Mouse (Mus musculus) lung, embryonic 14.5 days (tissue): ENCODE data around the gene Wscd2. TPM values are rescaled to one million over a fixed set of nuclear protein-coding genes. Genes with fewer than 3 reads are reported as not detected.

Experiments
- ATAC-seq: fragments of 200-750 bp; cut with Nextera tagmentation; 2 replicates; pipeline ENCODE4 v1.8.0; 2017; ENCODE audit warnings: mild to moderate bottlenecking, moderate TSS enrichment, moderate library complexity; ENCODE audit not compliant: insufficient read depth
- DNase-seq: peaks from one replicate; pipeline ENCODE4 v3.0.0-alpha.2; 2015
- H3K27ac ChIP-seq: fragments of 300-500 bp; sonication (generic); 2 replicates; pipeline ENCODE4 v1.5.1; 2014; ENCODE audit warnings: low read depth, mild to moderate bottlenecking, moderate library complexity
- H3K27me3 ChIP-seq: fragments of 300-500 bp; sonication (generic); 2 replicates; pipeline ENCODE4 v1.6.1; 2014; ENCODE audit warnings: low read length, control low read depth; ENCODE audit not compliant: insufficient read depth
- H3K36me3 ChIP-seq: fragments of 300-500 bp; sonication (generic); 2 replicates; pipeline ENCODE4 v1.6.1; 2014; ENCODE audit warnings: control low read depth; ENCODE audit not compliant: insufficient read depth
- H3K4me1 ChIP-seq: fragments of 300-500 bp; sonication (generic); 2 replicates; pipeline ENCODE4 v1.6.1; 2014; ENCODE audit warnings: antibody characterized with exemption, control low read depth; ENCODE audit not compliant: insufficient read depth
- H3K4me2 ChIP-seq: fragments of 300-500 bp; sonication (generic); 2 replicates; pipeline ENCODE4 v1.6.1; 2014; ENCODE audit warnings: mild to moderate bottlenecking
- H3K4me3 ChIP-seq: fragments of 300-500 bp; sonication (generic); 2 replicates; pipeline ENCODE4 v1.5.1; 2014; ENCODE audit warnings: low read depth, low read length
- H3K9ac ChIP-seq: fragments of 300-500 bp; sonication (generic); 2 replicates; pipeline ENCODE4 v1.6.1; 2014
- H3K9me3 ChIP-seq: fragments of 300-500 bp; sonication (generic); 2 replicates; pipeline ENCODE4 v1.6.1; 2016; ENCODE audit warnings: low read depth, low read length, control low read depth
- CTCF ChIP-seq: IDR thresholded peaks from 2 replicates; pipeline ENCODE4 v1.5.1; 2016; ENCODE audit warnings: antibody characterized with exemption, low read depth
- WGBS: fragments of 180-500 bp; shearing (Covaris S2); extraction: QIAGEN DNeasy Blood & Tissue Kit; methylation state at CpG from one replicate; pipeline ENCODE4 v1.1.7; 2014; 5-methylcytosine and 5-hydroxymethylcytosine counted together
- polyA plus RNA-seq: library from polyadenylated mRNA; unstranded; fragments of >200 nt; fragmentation: Nextera tagmentation; extraction: Ambion mirVana; gene quantifications from 2 replicates; pipeline ENCODE4 v1.2.1, GENCODE M21; 2014

The Wscd2 gene
- polyA plus RNA-seq, 1 experiment from 2014 or later, result 6.4 TPM

DNA sequence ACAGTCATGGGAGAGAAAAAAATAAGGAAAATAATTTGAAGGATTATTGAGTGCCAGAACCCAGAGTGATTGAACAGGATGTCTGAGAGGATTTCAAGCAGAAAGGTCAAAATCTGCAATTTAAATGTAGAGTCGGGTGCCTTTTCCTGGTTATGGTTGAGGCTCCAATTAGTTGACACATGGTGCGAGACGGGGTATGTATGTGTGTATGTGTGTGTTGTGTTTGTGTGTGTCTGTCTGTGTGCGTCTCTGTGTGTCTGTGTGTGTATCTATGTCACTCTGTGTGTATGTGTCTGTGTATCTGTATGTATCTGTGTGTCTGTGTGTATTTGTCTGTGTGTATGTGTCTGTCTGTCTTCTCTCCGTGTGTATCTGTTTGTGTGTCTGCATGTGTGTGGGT, 11.1 kb upstream of the Wscd2 start:
- 82% methylated on average over 5 of the region's 5 CpGs for WGBS
- no peak for TF ChIP-seq CTCF
- DNase-seq (no peak), ATAC-seq (no peak)
- no peaks in the 10 kb centered on the region for H3K27me3 ChIP-seq
- no peak overlapping the region for H3K9ac ChIP-seq
- H3K36me3 ChIP-seq, result no peaks in the 10 kb centered on the region
- no peak overlapping the region for H3K4me2 ChIP-seq
- 0 out of 2 replicates have a peak, but pooled peaks cover 4% of the 10 kb centered on the region for H3K4me1 ChIP-seq
- no peak overlapping the region for H3K4me3 ChIP-seq
- no peak overlapping the region for H3K27ac ChIP-seq
- no peaks in the 10 kb centered on the region for H3K9me3 ChIP-seq

DNA sequence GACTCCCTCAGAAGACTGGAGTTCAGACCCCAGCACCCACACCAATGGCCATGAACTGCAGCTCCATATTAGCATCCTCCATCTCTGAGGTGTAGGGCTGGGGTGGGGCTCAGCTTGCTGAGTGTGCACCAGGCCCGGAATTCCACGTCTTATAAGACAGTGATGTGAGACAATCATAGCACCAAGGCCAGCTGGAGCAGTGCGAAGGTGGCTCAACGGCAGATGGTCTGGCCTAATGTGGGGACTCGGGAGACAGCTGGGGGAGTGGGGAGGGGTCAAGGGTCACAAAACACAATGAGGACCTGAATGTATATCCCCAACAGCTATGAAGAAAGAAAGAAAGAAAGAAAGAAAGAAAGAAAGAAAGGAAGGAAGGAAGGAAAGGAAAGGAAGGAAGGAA, 9.7 kb upstream of the Wscd2 start:
- H3K4me1 ChIP-seq, result 0 out of 2 replicates have a peak, but pooled peaks cover 4% of the 10 kb centered on the region
- H3K9ac ChIP-seq, result no peak overlapping the region
- H3K27me3 ChIP-seq, result no peaks in the 10 kb centered on the region
- DNase-seq (no peak), ATAC-seq (no peak)
- no peak overlapping the region for H3K27ac ChIP-seq
- H3K36me3 ChIP-seq, result no peaks in the 10 kb centered on the region
- H3K4me2 ChIP-seq, result no peak overlapping the region
- WGBS, result 59% methylated on average over 5 of the region's 5 CpGs
- H3K4me3 ChIP-seq, result no peak overlapping the region
- TF ChIP-seq CTCF, result no peak
- H3K9me3 ChIP-seq, result no peaks in the 10 kb centered on the region

DNA sequence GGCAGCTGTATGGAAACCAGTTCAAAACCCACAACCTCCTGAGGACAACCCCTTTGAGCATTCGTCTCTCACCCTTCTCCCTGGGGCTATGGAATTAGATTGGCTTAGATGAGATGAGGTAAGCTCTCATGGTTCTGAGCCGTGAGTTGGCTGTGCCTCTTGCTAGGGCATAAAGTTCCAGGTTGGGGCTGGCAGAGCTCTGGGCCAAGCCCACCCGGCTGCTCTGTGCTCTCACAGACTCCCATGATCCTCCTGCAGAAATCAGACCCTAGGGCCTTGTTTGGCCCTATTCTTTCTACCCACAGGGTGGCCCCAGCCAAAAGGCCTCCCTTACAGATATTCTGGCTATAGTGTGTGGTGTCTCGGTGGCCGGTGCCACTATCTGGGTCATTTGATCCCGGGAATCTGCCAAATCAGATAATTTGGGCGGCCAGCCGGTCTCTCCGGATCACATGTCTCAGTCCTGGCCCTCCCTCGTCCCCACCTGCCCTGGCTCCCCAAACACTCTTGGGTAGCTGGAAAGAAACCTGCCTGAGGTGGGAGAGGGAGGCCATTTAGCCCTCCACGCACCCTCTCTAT, 4.5 kb upstream of the Wscd2 start:
- no peak for DNase-seq
- no peaks in the 10 kb centered on the region for H3K36me3 ChIP-seq
- 55% methylated on average over 11 of the region's 11 CpGs for WGBS
- ATAC-seq, result no peak
- no peaks in the 10 kb centered on the region; the same call in 1 of the 2 replicates for H3K4me1 ChIP-seq
- no peaks in the 10 kb centered on the region for H3K9me3 ChIP-seq
- no peak overlapping the region for H3K9ac ChIP-seq
- no peak overlapping the region for H3K4me3 ChIP-seq
- H3K27me3 ChIP-seq, result peaks cover 6% of the 10 kb centered on the region
- no peak overlapping the region for H3K4me2 ChIP-seq
- H3K27ac ChIP-seq, result no peak overlapping the region
- no peak for TF ChIP-seq CTCF

DNA sequence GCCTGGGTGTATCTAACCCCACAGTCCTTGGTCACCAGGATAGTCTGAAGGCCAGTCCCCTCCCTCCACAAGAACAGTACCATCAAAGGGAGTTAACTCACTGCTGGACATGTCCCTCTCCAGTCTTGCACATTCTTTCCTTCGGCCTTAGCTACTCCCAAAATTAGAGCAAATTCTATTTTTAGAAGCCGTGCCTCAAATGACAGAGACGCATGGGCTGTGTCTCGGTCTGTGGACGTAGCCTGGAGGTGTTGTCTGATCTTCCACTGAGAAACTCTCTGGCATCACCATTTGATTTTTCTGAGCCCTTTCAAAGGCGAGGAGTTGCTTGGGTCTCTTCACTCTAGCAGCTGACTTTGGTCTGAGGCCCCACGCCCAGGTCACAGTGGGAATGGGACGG, 2.3 kb upstream of the Wscd2 start:
- Histone ChIP-seq H3K9me3 (no peaks in the 10 kb centered on the region), H3K4me3 (no peak overlapping the region), H3K9ac (no peak overlapping the region), H3K4me2 (no peak overlapping the region), H3K27ac (no peak overlapping the region), H3K36me3 (no peaks in the 10 kb centered on the region), H3K27me3 (peaks cover 22% of the 10 kb centered on the region), H3K4me1 (no peaks in the 10 kb centered on the region; the same call in none of the 2 replicates)
- DNase-seq, result peak; percentile 51
- TF ChIP-seq CTCF, result no peak
- ATAC-seq, result no peak
- 36% methylated on average over 8 of the region's 8 CpGs for WGBS

DNA sequence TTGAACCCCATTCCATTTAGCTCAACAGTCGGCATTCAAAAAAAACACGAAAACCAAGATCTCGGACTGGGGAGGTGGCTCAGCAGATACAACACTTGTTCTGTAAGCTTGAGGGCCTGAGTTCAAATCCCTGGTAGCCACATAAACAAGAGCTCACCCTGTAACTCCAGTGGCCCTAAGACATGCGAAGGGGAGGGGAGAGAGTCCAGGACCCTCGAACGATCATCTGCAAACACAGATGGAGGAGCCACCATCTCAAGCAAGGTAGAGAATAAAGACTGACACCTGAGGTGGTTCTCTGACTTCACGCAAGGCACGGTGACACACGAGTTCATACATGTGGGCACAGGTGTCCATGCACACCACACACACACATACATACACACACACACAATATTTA, 516 bp upstream of the Wscd2 start:
- Histone ChIP-seq H3K4me3 (no peak overlapping the region), H3K9ac (no peak overlapping the region), H3K27me3 (peaks cover 22% of the 10 kb centered on the region), H3K4me1 (no peaks in the 10 kb centered on the region; the same call in none of the 2 replicates), H3K36me3 (no peaks in the 10 kb centered on the region), H3K27ac (no peak overlapping the region), H3K9me3 (no peaks in the 10 kb centered on the region), H3K4me2 (no peak overlapping the region)
- ATAC-seq, result no peak
- 88% methylated on average over 9 of the region's 9 CpGs for WGBS
- no peak for TF ChIP-seq CTCF
- no peak for DNase-seq

DNA sequence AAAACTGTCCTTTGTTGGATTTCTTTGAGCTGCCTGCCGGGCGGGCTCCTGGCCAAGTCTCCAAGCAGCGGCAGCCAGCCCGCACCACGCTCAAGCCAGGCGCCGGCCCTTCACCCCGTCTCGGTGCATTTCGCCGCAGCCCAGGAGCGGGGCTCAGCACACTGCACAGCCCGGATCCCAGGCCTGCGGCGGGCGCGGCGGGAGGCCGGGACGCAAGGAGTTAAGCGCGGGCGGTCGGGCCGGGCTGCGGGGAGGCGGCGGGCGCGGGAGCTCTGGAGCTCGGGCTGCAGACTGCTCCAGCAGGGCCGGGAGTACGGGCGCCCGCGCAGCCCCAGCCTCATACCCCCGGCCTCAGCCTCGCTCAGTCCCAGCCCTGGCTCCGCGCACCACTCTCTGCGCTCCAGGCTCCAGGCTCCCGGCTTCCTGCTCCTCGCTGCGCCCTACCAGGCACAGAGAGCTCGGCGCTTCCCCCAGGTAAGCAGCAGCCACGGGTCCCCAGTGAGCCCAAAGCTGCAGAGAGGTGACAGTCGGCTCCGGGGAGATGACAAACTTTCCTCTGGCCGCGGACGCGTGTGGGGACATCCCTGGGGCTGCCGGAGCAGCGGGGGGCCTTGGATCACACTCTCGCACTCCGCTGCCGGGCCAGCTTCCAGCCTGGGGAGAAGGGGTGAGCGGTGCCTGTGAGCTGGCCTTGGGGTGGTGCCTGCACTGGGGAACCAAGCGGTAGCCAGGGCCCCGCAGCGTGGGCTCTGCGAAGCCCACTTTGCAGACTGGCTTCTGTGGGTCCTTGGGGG, 531 bp downstream of the Wscd2 start:
- no peaks in the 10 kb centered on the region for H3K36me3 ChIP-seq
- peak overlapping the region; percentile 58; the same call in 1 of the 2 replicates for H3K27ac ChIP-seq
- H3K9ac ChIP-seq, result peak overlapping the region; percentile 70
- peak overlapping the region; percentile 52 for H3K4me3 ChIP-seq
- no peak for TF ChIP-seq CTCF
- H3K27me3 ChIP-seq, result peaks cover 22% of the 10 kb centered on the region
- DNase-seq, result peak; percentile 78
- peak; percentile 90 for ATAC-seq
- WGBS, result under 1% methylated on average over 61 of the region's 63 CpGs
- no peaks in the 10 kb centered on the region; the same call in none of the 2 replicates for H3K4me1 ChIP-seq
- H3K9me3 ChIP-seq, result no peaks in the 10 kb centered on the region
- peak overlapping the region; percentile 82 for H3K4me2 ChIP-seq

DNA sequence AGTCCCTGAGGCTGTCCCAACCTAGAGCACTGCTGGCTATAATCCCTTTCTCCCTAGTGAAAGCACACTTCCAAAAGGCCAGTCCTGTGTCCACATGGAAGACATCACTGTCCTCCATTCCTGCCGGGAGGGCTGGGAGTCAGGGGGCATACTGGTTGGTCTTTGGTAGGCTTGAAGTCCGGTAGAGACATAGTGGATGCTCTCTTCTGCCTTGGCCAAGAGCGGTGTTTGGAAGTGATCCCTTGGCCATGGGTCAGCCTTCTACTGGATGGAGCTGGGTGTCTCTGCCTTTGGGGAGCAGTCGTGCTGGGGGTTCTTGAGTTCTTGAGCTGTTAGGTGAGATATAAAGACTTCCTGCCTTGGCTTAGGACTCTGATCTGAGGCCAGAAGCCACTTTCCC, 1.4 kb downstream of the Wscd2 start:
- Histone ChIP-seq H3K36me3 (no peaks in the 10 kb centered on the region), H3K27ac (no peak overlapping the region), H3K4me3 (peak overlapping the region; percentile 52), H3K27me3 (peaks cover 22% of the 10 kb centered on the region), H3K9ac (no peak overlapping the region), H3K4me1 (no peaks in the 10 kb centered on the region; the same call in none of the 2 replicates), H3K9me3 (no peaks in the 10 kb centered on the region), H3K4me2 (peak overlapping the region; percentile 82)
- DNase-seq (no peak), ATAC-seq (no peak)
- WGBS, result 56% methylated on average over 4 of the region's 4 CpGs
- no peak for TF ChIP-seq CTCF
